Mouse (Mus musculus) spleen, embryonic (tissue): ENCODE measurements at regions not wholly inside any gene's neighbourhood (a gene's known extent, or its start where the extent isn't known, plus 50 kb on each side); places are given as distances from the start of the nearest gene placed in this dataset.

ENCODE experiments used
- CTCF ChIA-PET: fragments of 350-600 bp; sonication (Branson Sonifier 250); formaldehyde crosslinking; loops from one replicate; lab custom pipeline; 2022; lab: Charles Lee

DNA sequence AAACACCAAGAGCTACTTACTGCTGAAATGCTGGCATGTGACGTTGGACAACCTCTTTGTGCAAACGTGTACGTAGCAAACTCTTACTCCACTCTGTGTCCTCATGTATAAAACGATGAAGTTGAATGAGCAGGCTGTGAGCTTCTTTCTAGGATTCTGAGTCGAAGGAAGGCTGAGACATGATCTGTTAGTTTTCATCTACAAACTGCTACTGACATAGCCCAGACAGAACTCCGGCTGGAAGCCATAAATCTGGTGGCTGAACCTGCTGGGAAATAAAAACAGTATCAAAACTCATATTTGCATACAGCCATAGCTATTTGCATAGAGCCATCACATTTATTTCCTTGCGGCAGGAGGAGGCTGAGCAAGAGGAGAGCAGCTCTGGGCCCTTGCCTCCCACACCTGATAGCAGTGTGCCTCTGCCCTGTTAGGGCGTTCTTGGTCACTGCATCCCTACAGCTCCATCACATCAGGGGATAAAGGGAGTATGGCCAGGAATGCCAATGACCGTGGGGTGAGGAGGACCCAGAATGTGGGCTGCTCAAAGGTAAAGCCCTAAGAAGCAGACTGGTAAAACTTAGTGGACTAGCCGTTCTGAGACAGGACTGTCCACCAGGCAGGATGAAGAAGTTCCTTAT is 206.8 kb upstream of the Ppp2r3a start:
- CTCF ChIA-PET = no interaction called here

DNA sequence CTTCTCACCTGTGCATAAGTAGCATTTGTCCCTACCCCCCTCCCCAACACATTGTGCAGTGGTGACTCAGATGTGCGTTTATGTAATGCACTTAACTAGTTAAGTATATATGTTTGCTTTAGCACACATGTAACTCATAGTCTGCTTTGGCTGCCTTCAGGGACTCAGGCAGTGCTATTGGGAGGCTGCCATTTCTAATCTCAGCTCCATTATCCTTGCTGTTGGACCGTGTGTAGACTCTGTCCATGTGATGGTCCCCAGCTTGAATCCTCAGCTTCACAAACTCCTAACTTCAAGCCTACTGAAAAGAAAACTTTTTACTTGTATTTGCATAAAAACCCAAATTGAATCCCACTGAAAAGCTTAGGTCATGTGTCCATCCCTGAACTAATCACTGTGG is 194.7 kb upstream of the Ppp2r3a start:
- CTCF ChIA-PET = no interaction called here

- CTCF ChIA-PET = no interaction called here
These were observed 194.2 kb upstream of the Ppp2r3a start for GRCm38 (mm10) chr9:101445764-101446163.

DNA sequence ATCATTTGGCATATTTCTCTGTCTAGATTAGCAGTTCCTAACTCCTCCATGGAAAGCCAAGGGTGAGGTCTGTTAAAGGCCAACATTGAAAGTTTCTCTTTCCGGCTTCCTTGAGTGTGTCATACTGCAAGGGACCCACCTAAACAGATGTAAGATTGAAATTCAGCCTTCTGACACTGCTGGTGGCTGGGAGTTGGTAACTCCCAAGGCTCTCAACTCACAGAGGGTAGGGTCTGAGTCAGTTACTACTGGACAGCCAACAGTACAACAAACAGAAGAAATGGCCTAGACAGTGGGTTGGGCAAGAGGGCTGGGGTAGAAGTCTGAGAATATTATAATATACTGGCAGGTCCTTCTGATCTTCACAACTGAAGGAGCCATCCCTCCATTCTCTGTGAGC is 193.7 kb upstream of the Ppp2r3a start:
- CTCF ChIA-PET = no interaction called here

DNA sequence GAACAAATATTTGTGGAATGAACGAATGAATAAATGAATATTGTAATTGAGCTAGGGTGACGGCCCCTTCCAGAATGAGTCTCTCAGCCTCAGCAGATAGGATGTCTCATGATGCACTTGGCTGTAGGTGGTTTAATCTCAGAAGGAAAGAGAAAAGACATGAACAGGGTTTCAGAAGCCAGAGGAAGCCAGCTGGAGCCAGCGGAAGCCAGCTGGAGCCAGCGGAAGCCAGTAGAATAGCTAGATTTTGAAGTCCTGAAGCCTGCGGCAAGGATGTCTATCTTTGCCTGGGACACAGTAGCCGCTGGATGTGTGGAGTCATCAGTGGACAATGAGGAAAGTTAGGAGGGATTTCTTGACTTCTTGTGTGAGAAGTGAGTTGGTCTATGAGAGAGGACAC is 188.3 kb upstream of the Ppp2r3a start:
- CTCF ChIA-PET = no interaction called here

DNA sequence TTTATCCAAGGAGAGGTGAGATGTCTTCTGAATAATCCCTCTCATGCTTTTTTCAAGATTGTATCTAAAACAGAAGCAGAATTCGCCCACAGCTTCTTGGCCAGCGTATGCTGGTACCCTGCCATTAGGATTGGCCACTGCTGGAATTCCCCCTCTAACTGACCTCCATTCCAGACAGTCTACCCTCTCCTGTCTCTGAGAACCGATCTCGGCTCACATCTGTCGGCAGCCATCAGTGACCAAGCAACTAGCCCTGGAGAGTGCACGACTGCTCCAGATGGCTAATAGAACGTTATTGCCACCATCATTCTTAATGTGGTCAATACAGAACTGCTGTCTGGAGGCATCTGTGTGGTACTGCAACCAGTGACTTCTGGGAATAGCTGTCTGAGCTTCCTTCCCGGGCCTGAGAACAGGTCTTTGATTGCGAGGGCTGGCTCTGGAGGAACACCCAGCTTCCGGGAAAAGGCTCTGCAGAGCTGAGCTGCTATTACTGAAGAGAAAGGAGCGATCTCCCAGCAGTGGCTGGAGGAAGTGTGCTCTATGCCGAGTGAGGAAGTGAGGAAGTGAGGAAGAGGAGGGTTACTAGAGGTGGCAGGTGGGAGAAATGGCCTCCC is 187.1 kb upstream of the Ppp2r3a start:
- CTCF ChIA-PET = interaction anchor here (0.5 kb wide), 1 partner anchor 1015 kb away, joined by 5 read pairs; no protein-coding TSS in a partner anchor

DNA sequence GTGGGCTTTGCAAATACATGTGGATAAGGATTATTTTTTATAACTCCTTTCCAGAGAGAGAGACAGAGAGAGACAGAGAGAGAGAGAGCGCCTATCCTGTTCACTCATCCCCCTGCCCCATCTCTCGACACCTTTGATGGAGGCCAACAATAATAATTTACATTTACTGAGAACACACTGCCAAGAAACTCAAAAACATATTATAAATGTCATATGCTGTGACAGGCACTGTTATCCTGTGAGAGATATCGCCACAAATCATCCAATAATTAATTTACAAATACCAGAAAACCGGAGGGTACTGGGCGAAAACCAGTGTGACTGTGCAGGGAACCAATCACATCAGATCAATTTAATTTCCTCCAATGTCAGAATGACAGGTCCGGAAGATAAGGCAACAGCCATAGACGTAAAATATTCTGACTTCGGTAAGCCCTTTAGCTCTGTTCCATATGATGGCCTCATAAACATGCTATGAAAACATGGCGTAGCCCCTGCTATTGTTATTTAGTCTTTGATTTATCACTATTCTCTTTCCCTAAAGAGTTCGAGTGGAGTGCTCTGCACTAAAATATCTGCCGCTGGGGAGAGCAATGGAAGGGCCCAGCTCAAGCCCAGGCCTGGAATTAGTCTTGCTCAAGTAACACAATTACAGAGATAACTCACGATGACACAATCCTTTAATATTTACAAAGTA is 173.5 kb upstream of the Ppp2r3a start:
- CTCF ChIA-PET = interaction anchor here (0.7 kb wide), 1 partner anchor 24 kb away, joined by 5 read pairs; no protein-coding TSS in a partner anchor

GRCm38 (mm10) chr9:101423041-101423440 is 171.4 kb upstream of the Ppp2r3a start:
- CTCF ChIA-PET = no interaction called here

GRCm38 (mm10) chr9:101422006-101422405 is 170.4 kb upstream of the Ppp2r3a start:
- CTCF ChIA-PET = no interaction called here

GRCm38 (mm10) chr9:101421136-101421535 is 169.5 kb upstream of the Ppp2r3a start:
- CTCF ChIA-PET = no interaction called here

DNA sequence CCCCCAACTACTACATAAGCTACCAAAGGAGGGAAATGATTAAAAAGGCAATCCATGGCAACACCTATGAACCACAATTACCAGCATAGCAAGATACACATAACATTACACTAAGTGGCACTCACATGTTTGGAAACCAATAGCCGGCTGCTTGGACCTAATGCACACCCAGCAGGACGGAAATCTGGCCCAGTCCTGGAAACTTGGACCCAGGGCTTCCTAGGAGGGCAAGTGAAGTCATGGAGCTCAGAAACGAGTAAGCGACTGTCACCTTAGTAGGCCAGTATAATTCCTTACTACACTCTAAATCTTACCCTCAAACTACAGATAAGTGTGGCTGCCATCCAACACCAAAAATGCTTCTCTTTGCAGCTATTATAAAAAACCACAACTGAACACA is 168.6 kb upstream of the Ppp2r3a start:
- CTCF ChIA-PET = no interaction called here

GRCm38 (mm10) chr9:101417660-101418059 is 166.1 kb upstream of the Ppp2r3a start:
- CTCF ChIA-PET = no interaction called here

- CTCF ChIA-PET = no interaction called here
These were observed 164.7 kb upstream of the Ppp2r3a start for GRCm38 (mm10) chr9:101416321-101416720.

DNA sequence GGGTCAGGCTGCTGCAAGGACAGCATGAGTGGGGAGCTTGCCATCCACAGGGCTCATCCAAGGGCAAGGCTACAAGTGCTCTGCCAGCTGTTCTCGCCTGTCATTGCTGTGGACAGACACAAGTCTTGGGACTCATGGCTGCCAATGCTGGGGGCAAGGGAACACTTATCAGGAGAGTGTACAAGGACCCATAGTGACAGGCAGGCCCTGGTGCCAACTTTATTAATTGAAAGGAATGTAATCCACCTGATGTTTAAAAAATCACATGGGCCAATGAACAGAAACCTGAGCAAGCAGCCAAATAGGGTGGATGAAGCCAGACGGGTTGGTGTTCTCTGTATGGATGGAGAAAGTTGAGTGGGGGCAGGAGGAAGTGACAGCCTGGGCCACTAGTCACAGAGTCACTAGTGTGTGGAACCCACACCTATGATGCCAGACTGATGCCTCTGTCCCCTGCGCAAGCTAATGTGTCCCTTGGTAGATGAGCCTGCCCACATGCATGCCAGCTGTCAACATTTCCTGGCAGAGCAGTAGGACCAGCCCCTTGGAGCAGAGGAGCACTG is 161.6 kb upstream of the Ppp2r3a start:
- CTCF ChIA-PET = no interaction called here

GRCm38 (mm10) chr9:101411951-101412350 is 160.4 kb upstream of the Ppp2r3a start:
- CTCF ChIA-PET = no interaction called here

GRCm38 (mm10) chr9:101411532-101411880 is 159.9 kb upstream of the Ppp2r3a start:
- CTCF ChIA-PET = no interaction called here

DNA sequence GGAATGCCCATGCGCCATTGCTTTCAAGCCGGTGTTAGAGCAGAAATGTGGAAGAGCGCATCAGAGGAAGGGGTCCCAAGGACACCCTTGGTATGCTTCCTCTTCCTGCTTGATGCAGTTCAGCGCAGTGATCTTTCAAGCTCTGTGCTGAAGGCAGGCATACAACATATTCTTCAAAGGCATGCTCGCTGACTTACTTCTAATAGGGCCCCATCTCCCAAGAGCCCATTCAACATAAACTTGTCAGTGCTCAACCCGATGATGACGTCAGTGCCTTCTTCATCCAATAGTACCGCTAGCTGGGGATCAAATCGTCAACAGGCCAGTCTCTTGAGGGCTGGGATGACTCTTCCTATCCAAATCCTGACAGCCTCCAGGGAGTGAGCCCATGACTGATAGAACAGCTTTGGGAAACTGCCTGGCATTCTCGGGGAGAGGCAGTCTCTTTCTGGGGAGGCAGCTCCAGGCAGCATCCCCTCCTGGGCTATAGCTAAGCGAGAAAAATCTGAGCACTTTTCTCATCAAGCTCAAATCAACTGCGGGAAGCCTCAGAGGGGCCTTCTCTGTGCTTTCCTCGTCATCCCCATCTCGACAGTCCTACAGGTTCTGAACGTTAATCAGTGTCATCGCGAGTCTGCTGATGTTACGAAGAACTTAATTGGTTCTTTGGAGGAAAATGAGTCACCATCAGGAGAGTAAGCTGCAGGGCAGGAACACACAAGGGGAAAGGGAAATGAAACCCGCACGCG is 159.4 kb upstream of the Ppp2r3a start:
- CTCF ChIA-PET = no interaction called here

DNA sequence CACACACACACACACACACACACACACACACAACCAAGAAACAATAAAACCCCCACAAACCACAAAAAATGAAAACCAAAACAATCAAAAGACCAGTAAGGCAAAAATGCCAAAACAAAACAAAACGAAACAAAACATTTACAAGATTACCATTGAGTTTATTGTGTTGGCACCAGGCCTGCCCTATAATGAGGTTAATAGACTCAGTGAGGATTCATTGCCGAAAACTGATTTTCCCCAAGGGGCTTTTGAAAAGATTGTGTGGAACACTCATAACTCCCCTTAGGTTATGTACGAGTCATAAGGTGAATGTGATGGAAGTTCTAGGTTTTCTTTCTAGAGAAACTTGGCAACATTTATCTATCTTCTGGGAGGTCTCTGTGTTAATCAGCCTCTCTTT is 158.8 kb upstream of the Ppp2r3a start:
- CTCF ChIA-PET = no interaction called here

DNA sequence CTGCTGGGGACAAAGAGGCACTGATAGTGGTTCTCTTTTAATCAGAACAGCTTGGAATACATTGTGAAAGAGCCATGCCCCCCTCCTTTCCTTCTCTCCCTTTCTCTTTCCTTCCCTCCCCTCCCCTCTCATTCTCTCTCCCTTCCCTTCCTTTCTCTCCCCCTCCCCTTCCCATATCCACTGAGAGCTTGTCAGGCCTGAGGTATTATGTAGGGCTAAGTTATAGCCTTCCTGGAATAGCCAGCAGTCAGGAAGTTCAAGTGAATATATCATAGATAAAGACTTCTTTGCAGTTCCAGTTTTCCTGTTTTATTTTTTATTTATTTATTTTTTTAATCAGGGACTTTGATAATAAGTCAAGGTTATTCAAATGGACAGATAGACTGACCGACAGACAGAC is 156.5 kb upstream of the Ppp2r3a start:
- CTCF ChIA-PET = interaction anchor here (0.6 to 0.7 kb wide), 2 partner anchors 856 to 944 kb away, joined by 3 to 15 read pairs; no protein-coding TSS in a partner anchor

DNA sequence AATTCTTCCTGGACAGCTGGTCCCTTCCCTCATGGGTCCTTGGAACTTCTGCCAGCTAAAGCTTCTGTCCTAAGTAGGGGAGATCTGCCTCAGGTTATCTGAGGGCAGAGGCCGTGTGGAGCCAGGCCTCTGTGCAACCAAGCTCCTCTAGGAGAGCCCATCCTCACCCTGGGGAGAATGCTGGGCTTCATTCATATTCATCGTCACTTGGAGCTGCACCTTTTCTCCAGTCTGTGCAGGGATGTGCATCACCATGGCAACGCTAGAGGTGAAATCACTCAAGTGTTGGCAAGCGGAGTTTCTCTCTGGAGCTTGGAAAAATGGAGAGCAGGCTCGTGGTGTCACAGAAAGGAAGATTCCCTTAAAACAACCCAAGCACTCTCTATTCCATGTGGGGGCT is 155.5 kb upstream of the Ppp2r3a start:
- CTCF ChIA-PET = no interaction called here

- CTCF ChIA-PET = interaction anchor here (0.7 kb wide), 1 partner anchor 1096 kb away, joined by 5 read pairs; no protein-coding TSS in a partner anchor
These were observed 153.0 kb upstream of the Ppp2r3a start for GRCm38 (mm10) chr9:101404441-101405081.
